13 mouse cellular contexts compared by ENCODE assay signal in genomic region chr15:98951122-98952062, GRCm38 (mm10). TPM values are rescaled to one million over a fixed set of nuclear protein-coding genes. Genes with fewer than 3 reads are reported as not detected.
DNase-seq lines count a peak whose midpoint lies in the region; ATAC-seq lines count a peak whose summit lies in the region.
"Not testable (repeated sequence)": the region's sequence is repeated elsewhere in the genome, so short reads cannot be mapped to it uniquely, and the experiment has no call there.
"Had no signal": no experiment of that assay in that cellular context is flagged by ENCODE, and none has a peak within 500 bp of the region (broad histone marks: within the 10 kb centered on the region; RNA-seq: fewer than 3 reads in every experiment).

No protein-coding gene starts in this region.

- 92% methylated on average over 11 of the region's 15 CpGs for WGBS in forebrain, embryonic 10.5 days
- WGBS in heart, embryonic 13.5 days = 84% methylated on average over 11 of the region's 15 CpGs
- 93% methylated on average over 10 of the region's 15 CpGs for WGBS in intestine, embryonic 14.5 days
- WGBS in limb, embryonic 13.5 days = 89% methylated on average over 11 of the region's 15 CpGs
- 91% methylated on average over 4 of the region's 15 CpGs for WGBS in macrophage (ENCODE audit: missing documents)
- 59% methylated on average over 11 of the region's 15 CpGs for WGBS in neural tube, embryonic 13.5 days

- DNase-seq in 3T3-L1 (ENCODE audit: low read depth, low spot score) = peak; percentile 38
- DNase-seq in cerebellum, adult 9-10 months = peak; percentile 71
- DNase-seq in forebrain, embryonic 10.5 days (ENCODE audit: extremely low spot score, low spot score); intestine, embryonic 14.5 days (ENCODE audit: low spot score): not testable (repeated sequence)

- H3K4me1 ChIP-seq in forebrain, embryonic 10.5 days = peaks cover 44% of the 10 kb centered on the region
- H3K4me1 ChIP-seq in heart, embryonic 13.5 days = peaks cover 25% of the 10 kb centered on the region
- H3K4me1 ChIP-seq in intestine, embryonic 14.5 days (replicated peaks; ENCODE audit: control insufficient read depth, insufficient read depth, low read length) = peaks cover 13% of the 10 kb centered on the region; the same call in 1 of the 2 replicates
- peaks cover 21% of the 10 kb centered on the region for H3K4me1 ChIP-seq in limb, embryonic 13.5 days
- H3K4me1 ChIP-seq in neural tube, embryonic 13.5 days (replicated peaks) = peaks cover 34% of the 10 kb centered on the region

- H3K9me3 ChIP-seq in forebrain, embryonic 10.5 days; heart, embryonic 13.5 days; intestine, embryonic 14.5 days (ENCODE audit: control insufficient read depth, low read length); limb, embryonic 13.5 days; neural tube, embryonic 13.5 days: not testable (repeated sequence)

- H3K79me2 ChIP-seq in macrophage (ENCODE audit: inconsistent target) = peaks cover 13% of the 10 kb centered on the region

- not testable (repeated sequence) for ATAC-seq in heart, embryonic 13.5 days (ENCODE audit: extremely low read depth, insufficient number of reproducible peaks, low FRiP score, low TSS enrichment); intestine, embryonic 14.5 days (replicated peaks; ENCODE audit: low FRiP score, low TSS enrichment, low read depth); limb, embryonic 13.5 days (ENCODE audit: low FRiP score, low read depth); neural tube, embryonic 13.5 days (ENCODE audit: low read depth)

- peaks cover 28% of the 10 kb centered on the region for H3K36me3 ChIP-seq in forebrain, embryonic 10.5 days (replicated peaks)
- H3K36me3 ChIP-seq in heart, embryonic 13.5 days = peaks cover 17% of the 10 kb centered on the region
- H3K36me3 ChIP-seq in intestine, embryonic 14.5 days (ENCODE audit: control insufficient read depth, insufficient read depth, low read length); macrophage (ENCODE audit: inconsistent target): not testable (repeated sequence)
- peaks cover 11% of the 10 kb centered on the region for H3K36me3 ChIP-seq in limb, embryonic 13.5 days
- peaks cover 12% of the 10 kb centered on the region for H3K36me3 ChIP-seq in neural tube, embryonic 13.5 days

- not testable (repeated sequence) for H3K27me3 ChIP-seq in forebrain, embryonic 10.5 days (ENCODE audit: poor library complexity, severe bottlenecking); heart, embryonic 13.5 days (replicated peaks); intestine, embryonic 14.5 days (replicated peaks; ENCODE audit: control insufficient read depth, insufficient read depth, low read length); limb, embryonic 13.5 days; neural tube, embryonic 13.5 days

- H3K4me2 ChIP-seq in heart, embryonic 13.5 days = peak overlapping the region; percentile 87
- peak overlapping the region; percentile 70 for H3K4me2 ChIP-seq in intestine, embryonic 14.5 days (ENCODE audit: low read length)
- peak overlapping the region; percentile 81 for H3K4me2 ChIP-seq in limb, embryonic 13.5 days (replicated peaks)
- peak overlapping the region; percentile 74 for H3K4me2 ChIP-seq in neural tube, embryonic 13.5 days

- H3K9ac ChIP-seq in heart, embryonic 13.5 days = peak overlapping the region; percentile 98
- peak overlapping the region; percentile 95 for H3K9ac ChIP-seq in intestine, embryonic 14.5 days (ENCODE audit: low read length)
- H3K9ac ChIP-seq in limb, embryonic 13.5 days = peak overlapping the region; percentile 92
- peak overlapping the region; percentile 100 for H3K9ac ChIP-seq in neural tube, embryonic 13.5 days

- peak overlapping the region; percentile 98; the same call in 1 of the 2 replicates for H3K27ac ChIP-seq in forebrain, embryonic 10.5 days
- peak overlapping the region; percentile 95 for H3K27ac ChIP-seq in heart, embryonic 13.5 days (replicated peaks)
- H3K27ac ChIP-seq in intestine, embryonic 14.5 days (ENCODE audit: low read depth) = peak overlapping the region; percentile 98; the same call in 1 of the 2 replicates
- not testable (repeated sequence) for H3K27ac ChIP-seq in limb, embryonic 13.5 days
- H3K27ac ChIP-seq in macrophage = peak overlapping the region; percentile 77; the same call in 1 of the 2 replicates
- peak overlapping the region; percentile 100 for H3K27ac ChIP-seq in neural tube, embryonic 13.5 days (replicated peaks)

- H3K4me3 ChIP-seq in forebrain, embryonic 10.5 days = peak overlapping the region; percentile 91
- peak overlapping the region; percentile 91 for H3K4me3 ChIP-seq in heart, embryonic 13.5 days
- H3K4me3 ChIP-seq in intestine, embryonic 14.5 days (ENCODE audit: low read depth, low read length) = peak overlapping the region; percentile 92
- peak overlapping the region; percentile 80 for H3K4me3 ChIP-seq in limb, embryonic 13.5 days
- peak overlapping the region; percentile 91; the same call in 1 of the 2 replicates for H3K4me3 ChIP-seq in macrophage (ENCODE audit: inconsistent target)
- peak overlapping the region; percentile 95 for H3K4me3 ChIP-seq in neural tube, embryonic 13.5 days

RNA-seq across cellular contexts. Expression of gene Gm49450, which starts 2.0 kb away (rescaled TPM):
- polyA plus RNA-seq in forebrain, embryonic 10.5 days (2016; fragmentation: Nextera tagmentation; extraction: Ambion mirVana) = not detected in 2 replicates
- not detected in 2 replicates for polyA plus RNA-seq in heart, embryonic 13.5 days (2015; fragmentation: Nextera tagmentation; extraction: Ambion mirVana)
- not detected in 2 replicates for polyA plus RNA-seq in intestine, embryonic 14.5 days (2014; fragmentation: Nextera tagmentation; extraction: Ambion mirVana)
- not detected in 2 replicates for polyA plus RNA-seq in limb, embryonic 13.5 days (2015; fragmentation: Nextera tagmentation; extraction: Ambion mirVana)
- 1 to 10 TPM in 2 of 26 experiments, not detected in 24; 1.0 to 1.4 TPM for total RNA-seq in macrophage (2018; cell fraction: chromatin; rRNA removed)
- not detected for total RNA-seq in macrophage (2018; cell fraction: cytosol; rRNA removed)
- not detected for total RNA-seq in macrophage (2018; cell fraction: nucleus; rRNA removed)
- polyA plus RNA-seq in macrophage (2018) = 0.27 TPM in 1 of 3 replicates, not detected in the others
- not detected in 2 replicates for polyA plus RNA-seq in neural tube, embryonic 13.5 days (2015; fragmentation: Nextera tagmentation; extraction: Ambion mirVana)
- total RNA-seq: gastrocnemius, adult 8-10 months; heart, postnatal 14 days; layer of hippocampus, postnatal 25 days had no signal
- polyA plus RNA-seq: liver, embryonic 16.5 days; Patski had no signal

RNA-seq across cellular contexts. Expression of gene Tuba1a, which starts 2.1 kb away (rescaled TPM):
- polyA plus RNA-seq in forebrain, embryonic 10.5 days (2016; fragmentation: Nextera tagmentation; extraction: Ambion mirVana) = 2,769 and 3,107 TPM in 2 replicates
- polyA plus RNA-seq in heart, embryonic 13.5 days (2015; fragmentation: Nextera tagmentation; extraction: Ambion mirVana) = 1,012 and 1,030 TPM in 2 replicates
- polyA plus RNA-seq in intestine, embryonic 14.5 days (2014; fragmentation: Nextera tagmentation; extraction: Ambion mirVana) = 1,282 and 1,437 TPM in 2 replicates
- 1,398 and 1,426 TPM in 2 replicates for polyA plus RNA-seq in limb, embryonic 13.5 days (2015; fragmentation: Nextera tagmentation; extraction: Ambion mirVana)
- 10 to 100 TPM in 1 of 26 experiments, 1 to 10 TPM in 23, under 1 TPM in 1, not detected in 1; 0.95 to 61.2 (median 3.6) TPM for total RNA-seq in macrophage (2018; cell fraction: chromatin; rRNA removed)
- total RNA-seq in macrophage (2018; cell fraction: cytosol; rRNA removed) = 10 to 100 TPM; 43.8 to 83.3 (median 62.4) TPM
- total RNA-seq in macrophage (2018; cell fraction: nucleus; rRNA removed) = 10 to 100 TPM in 23 of 26 experiments, 1 to 10 TPM in 3; 7.0 to 40.8 (median 19.8) TPM
- polyA plus RNA-seq in macrophage (2018) = 37.8 to 73.9 TPM (median 54.5 TPM) in 3 replicates
- 13,124 and 14,228 TPM in 2 replicates for polyA plus RNA-seq in neural tube, embryonic 13.5 days (2015; fragmentation: Nextera tagmentation; extraction: Ambion mirVana)

RNA-seq across cellular contexts. Expression of gene Tuba1b, which starts 17.0 kb away (rescaled TPM):
- polyA plus RNA-seq in forebrain, embryonic 10.5 days (2016; fragmentation: Nextera tagmentation; extraction: Ambion mirVana) = 2,760 and 2,766 TPM in 2 replicates
- 1,584 and 1,655 TPM in 2 replicates for polyA plus RNA-seq in heart, embryonic 13.5 days (2015; fragmentation: Nextera tagmentation; extraction: Ambion mirVana)
- 1,667 and 1,776 TPM in 2 replicates for polyA plus RNA-seq in intestine, embryonic 14.5 days (2014; fragmentation: Nextera tagmentation; extraction: Ambion mirVana)
- polyA plus RNA-seq in limb, embryonic 13.5 days (2015; fragmentation: Nextera tagmentation; extraction: Ambion mirVana) = 1,632 and 1,683 TPM in 2 replicates
- 100 to 1,000 TPM in 1 of 26 experiments, 10 to 100 TPM in 25; 26.7 to 113 (median 46.1) TPM for total RNA-seq in macrophage (2018; cell fraction: chromatin; rRNA removed)
- 100 to 1,000 TPM; 295 to 861 (median 494) TPM for total RNA-seq in macrophage (2018; cell fraction: cytosol; rRNA removed)
- total RNA-seq in macrophage (2018; cell fraction: nucleus; rRNA removed) = 100 to 1,000 TPM in 19 of 26 experiments, 10 to 100 TPM in 7; 59.3 to 433 (median 153) TPM
- polyA plus RNA-seq in macrophage (2018) = 371 to 1,063 TPM (median 789 TPM) in 3 replicates
- 1,062 and 1,121 TPM in 2 replicates for polyA plus RNA-seq in neural tube, embryonic 13.5 days (2015; fragmentation: Nextera tagmentation; extraction: Ambion mirVana)

RNA-seq across cellular contexts. Expression of gene Lmbr1l, which starts 33.4 kb away (rescaled TPM):
- 23.9 and 25.3 TPM in 2 replicates for polyA plus RNA-seq in forebrain, embryonic 10.5 days (2016; fragmentation: Nextera tagmentation; extraction: Ambion mirVana)
- 13.5 and 15.0 TPM in 2 replicates for polyA plus RNA-seq in heart, embryonic 13.5 days (2015; fragmentation: Nextera tagmentation; extraction: Ambion mirVana)
- polyA plus RNA-seq in intestine, embryonic 14.5 days (2014; fragmentation: Nextera tagmentation; extraction: Ambion mirVana) = 4.1 and 5.5 TPM in 2 replicates
- polyA plus RNA-seq in limb, embryonic 13.5 days (2015; fragmentation: Nextera tagmentation; extraction: Ambion mirVana) = 22.5 and 26.1 TPM in 2 replicates
- total RNA-seq in macrophage (2018; cell fraction: chromatin; rRNA removed) = 100 to 1,000 TPM in 3 of 26 experiments, 10 to 100 TPM in 23; 27.0 to 113 (median 71.3) TPM
- total RNA-seq in macrophage (2018; cell fraction: cytosol; rRNA removed) = 10 to 100 TPM in 2 of 26 experiments, 1 to 10 TPM in 24; 2.5 to 12.8 (median 6.6) TPM
- total RNA-seq in macrophage (2018; cell fraction: nucleus; rRNA removed) = 10 to 100 TPM; 13.2 to 79.4 (median 38.5) TPM
- polyA plus RNA-seq in macrophage (2018) = 3.7 to 9.6 TPM (median 5.5 TPM) in 3 replicates
- 34.9 and 39.0 TPM in 2 replicates for polyA plus RNA-seq in neural tube, embryonic 13.5 days (2015; fragmentation: Nextera tagmentation; extraction: Ambion mirVana)

RNA-seq across cellular contexts. Expression of gene Dhh, which starts 53.1 kb away (rescaled TPM):
- polyA plus RNA-seq in forebrain, embryonic 10.5 days (2016; fragmentation: Nextera tagmentation; extraction: Ambion mirVana) = 0.24 and 0.48 TPM in 2 replicates
- 2.1 and 2.3 TPM in 2 replicates for polyA plus RNA-seq in heart, embryonic 13.5 days (2015; fragmentation: Nextera tagmentation; extraction: Ambion mirVana)
- polyA plus RNA-seq in intestine, embryonic 14.5 days (2014; fragmentation: Nextera tagmentation; extraction: Ambion mirVana) = 0.62 and 1.0 TPM in 2 replicates
- polyA plus RNA-seq in limb, embryonic 13.5 days (2015; fragmentation: Nextera tagmentation; extraction: Ambion mirVana) = 0.59 and 0.80 TPM in 2 replicates
- total RNA-seq in macrophage (2018; cell fraction: chromatin; rRNA removed) = under 1 TPM in 15 of 26 experiments, not detected in 11; 0.18 to 0.97 (median 0.51) TPM
- under 1 TPM in 6 of 26 experiments, not detected in 20; 0.03 to 0.05 (median 0.04) TPM for total RNA-seq in macrophage (2018; cell fraction: cytosol; rRNA removed)
- 1 to 10 TPM in 2 of 26 experiments, under 1 TPM in 15, not detected in 9; 0.12 to 1.4 (median 0.24) TPM for total RNA-seq in macrophage (2018; cell fraction: nucleus; rRNA removed)
- polyA plus RNA-seq in macrophage (2018) = not detected in 3 replicates
- polyA plus RNA-seq in neural tube, embryonic 13.5 days (2015; fragmentation: Nextera tagmentation; extraction: Ambion mirVana) = 3.1 and 4.3 TPM in 2 replicates
- polyA plus RNA-seq: Patski had no signal

Comparison
In these comparisons a context has a peak if more than half of its experiments do, and no peak if none do; other contexts are left out.
1. RNA of gene Tuba1a, which starts 2.1 kb away (polyA plus RNA-seq): 13,124 to 14,228 TPM in neural tube, embryonic 13.5 days, 2,769 to 3,107 TPM in forebrain, embryonic 10.5 days, 1,398 to 1,426 TPM in limb, embryonic 13.5 days, 1,282 to 1,437 TPM in intestine, embryonic 14.5 days and 1,012 to 1,030 TPM in heart, embryonic 13.5 days; 37.8 to 73.9 TPM in macrophage; every median in the first group is over 10 times any median in the second.
2. Peak in every context shown above with its lines, with median percentiles within 50 percentile points of each other: H3K4me3 ChIP-seq, H3K4me2 ChIP-seq and H3K9ac ChIP-seq.